Mouse (Mus musculus) bone marrow macrophage, adult 2 months (primary cell): ENCODE measurements around the gene Ctsa.

Experiments
- CTCF ChIP-seq: IDR thresholded peaks from 2 replicates; pipeline ENCODE4 v1.5.1; 2012; ENCODE audit warnings: low read depth, mild to moderate bottlenecking, low read length, moderate library complexity
- POLR2A ChIP-seq: IDR thresholded peaks from 2 replicates; pipeline ENCODE4 v1.6.1; 2012; ENCODE audit warnings: mild to moderate bottlenecking, low read depth, low read length, borderline replicate concordance

- TF ChIP-seq POLR2A, result no peak
- TF ChIP-seq CTCF, result no peak
These were observed 47.7 kb upstream of the Ctsa start for GRCm38 (mm10) chr2:164784869-164785420.
